Mouse (Mus musculus) mouse trophoblast stem cell (cell line): ENCODE measurements around the gene Ap3b1.

ENCODE experiments used
- in situ Hi-C, 2 experiments: fragments of 300-500 bp; cut with MseI, MboI; formaldehyde crosslinking; loops; 2 replicates in 1 of 2; 3 replicates in 1 of 2; pipeline ENCODE4 v1.15.1; 2025

Gene Ap3b1

DNA sequence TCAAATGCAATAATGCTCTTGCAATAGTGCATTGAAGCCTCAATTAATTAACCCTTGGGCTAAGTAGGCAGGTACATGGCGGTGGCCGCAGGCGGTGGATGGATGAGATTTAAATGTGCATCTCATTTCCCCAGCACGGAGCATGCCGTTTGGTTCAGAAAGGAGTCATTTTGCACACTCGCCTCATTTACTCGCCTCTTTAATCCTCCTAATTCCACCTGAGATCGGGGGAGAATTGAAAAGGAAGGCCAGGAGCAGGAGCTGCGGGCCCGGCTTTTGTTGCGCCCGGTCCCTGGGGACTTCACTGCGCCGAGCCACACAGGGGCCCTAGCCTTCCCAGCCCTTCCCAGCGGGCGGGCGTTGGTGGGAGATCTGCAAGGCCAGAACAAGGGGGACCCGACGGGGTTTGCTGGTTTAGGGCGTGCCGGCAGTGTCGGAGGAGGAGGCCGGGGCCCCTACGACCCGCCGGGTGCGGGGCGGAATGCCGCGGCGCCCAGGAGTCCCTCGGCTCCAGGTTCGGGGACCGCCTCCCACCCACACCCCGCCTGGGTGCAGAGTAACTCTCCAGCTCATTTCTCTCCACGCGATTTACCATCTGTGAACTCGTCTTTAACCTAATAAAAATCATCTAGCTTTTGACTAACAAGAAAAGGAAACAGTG is 237.1 kb downstream of the Ap3b1 start:
- in situ Hi-C loops, result no loop called here

GRCm38 (mm10) chr13:94596386-94597033 is 237.8 kb downstream of the Ap3b1 start:
- in situ Hi-C loops, result no loop called here

DNA sequence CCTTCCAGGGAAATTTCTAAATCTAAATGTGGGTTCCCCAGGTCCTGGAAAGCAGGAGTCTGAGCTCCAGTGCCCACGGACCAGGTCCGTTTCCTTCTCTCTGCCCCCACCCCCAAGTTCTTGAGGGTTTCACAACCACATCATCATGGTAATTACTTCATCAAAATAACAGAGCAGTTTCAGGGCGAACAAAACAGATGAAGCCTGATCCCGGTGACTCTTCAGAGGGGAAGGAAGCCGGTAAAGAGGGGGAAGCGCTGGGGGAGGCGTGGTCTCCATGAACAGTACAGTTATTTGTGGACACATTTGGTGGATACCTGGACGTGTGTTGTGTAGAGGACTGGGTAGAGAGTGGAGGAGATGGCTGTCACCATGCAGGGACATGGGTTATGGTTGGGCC is 241.0 kb downstream of the Ap3b1 start:
- in situ Hi-C loops, result no loop called here

DNA sequence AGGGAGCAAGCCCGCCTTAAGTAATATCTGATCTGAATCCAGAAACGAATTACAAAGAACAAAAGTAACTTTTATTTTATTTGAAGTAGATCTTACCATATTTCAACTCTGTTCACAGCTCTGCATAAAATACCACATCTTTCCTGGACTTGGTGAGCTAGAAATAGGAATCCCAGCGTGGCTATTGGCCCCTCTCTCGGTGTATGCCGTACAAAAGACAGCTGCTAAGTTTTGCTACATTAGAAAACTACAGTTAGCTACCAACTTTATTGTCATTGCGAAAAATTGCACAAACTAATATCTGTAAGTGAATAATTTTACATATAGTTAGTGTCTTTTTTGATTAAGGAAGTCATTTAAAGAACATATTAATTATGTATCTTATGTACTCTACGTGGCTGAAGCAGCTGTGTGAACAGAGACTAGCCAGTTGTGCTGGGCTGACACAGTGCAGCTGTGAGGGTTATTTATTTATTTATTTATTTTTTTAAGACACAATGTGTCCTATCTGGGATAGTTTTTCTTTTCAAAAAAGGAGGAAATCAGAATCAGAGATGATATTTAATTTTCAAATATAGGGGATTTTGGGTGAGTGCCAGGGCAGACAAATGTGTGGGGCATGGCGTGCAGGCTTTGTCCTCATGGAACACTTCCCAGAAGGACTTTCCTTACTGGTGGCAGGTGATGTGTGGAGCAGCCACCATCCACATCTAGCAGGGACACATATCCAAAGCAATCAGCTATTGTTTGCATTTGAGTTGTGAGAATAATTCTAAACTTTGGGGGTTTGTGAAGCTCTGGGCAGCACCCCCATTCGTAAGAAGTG is 248.5 kb downstream of the Ap3b1 start:
- in situ Hi-C loops, result no loop called here

DNA sequence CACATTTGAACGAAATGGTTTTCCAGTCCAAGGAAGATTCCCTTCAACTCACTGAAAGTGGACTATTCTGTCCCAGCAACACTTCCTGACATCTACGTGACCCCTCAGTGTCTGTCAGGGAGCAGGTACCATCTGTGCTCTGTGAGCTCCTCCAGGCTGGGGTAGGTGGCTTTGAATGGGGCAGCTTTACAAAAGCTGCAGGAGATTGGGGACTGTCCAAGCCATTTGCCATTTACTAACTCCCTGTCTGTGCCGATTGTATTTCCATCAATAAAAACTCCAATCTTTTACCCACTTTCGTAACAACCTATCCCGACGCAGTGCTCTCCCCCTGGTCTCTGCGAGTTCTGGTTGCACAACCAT is 249.1 kb downstream of the Ap3b1 start:
- in situ Hi-C loops, result no loop called here

- in situ Hi-C loops, result no loop called here
These were observed 249.7 kb downstream of the Ap3b1 start for GRCm38 (mm10) chr13:94608420-94608831.

DNA sequence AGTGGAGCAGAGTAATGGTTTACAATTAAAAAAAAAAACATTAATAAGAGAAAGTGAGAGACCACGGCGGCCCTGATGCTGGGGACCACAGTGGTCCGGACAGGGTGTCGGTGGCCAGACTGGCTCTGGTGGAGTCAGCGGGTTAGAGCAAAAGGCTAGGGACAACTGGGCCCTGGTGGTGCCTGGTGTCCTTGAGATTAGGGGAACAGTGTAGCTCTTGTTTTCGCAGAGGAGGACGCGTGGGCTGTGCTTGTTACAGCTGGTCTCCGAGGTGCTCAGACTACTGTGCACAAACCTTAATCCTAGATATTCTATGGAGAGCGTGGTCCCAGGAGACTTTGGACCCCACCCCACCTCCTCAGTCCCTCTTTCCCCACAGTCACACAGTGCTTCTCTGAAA is 250.2 kb downstream of the Ap3b1 start:
- in situ Hi-C loops, result no loop called here
